In genomic region chr3:84261863-84262262, GRCm38 (mm10) we compare ENCODE assay signal across 21 mouse cellular contexts. TPM values are rescaled to one million over a fixed set of nuclear protein-coding genes. Genes with fewer than 3 reads are reported as not detected.
DNase-seq lines count a peak whose midpoint lies in the region; ATAC-seq and TF ChIP-seq lines count a peak whose summit lies in the region.
"Had no signal": no experiment of that assay in that cellular context is flagged by ENCODE, and none has a peak within 500 bp of the region (broad histone marks: within the 10 kb centered on the region; RNA-seq: fewer than 3 reads in every experiment).

No protein-coding gene starts in this region.

- no peak for ATAC-seq in intestine, embryonic 16.5 days
- no peak for ATAC-seq in intestine, embryonic 15.5 days
- no peak for ATAC-seq in midbrain, postnatal 0 days (ENCODE audit: low FRiP score)
- ATAC-seq in monocyte, adult 5-6 weeks (replicated peaks; ENCODE audit: insufficient number of reproducible peaks, low FRiP score, low TSS enrichment, poor library complexity, severe bottlenecking), result no peak
- ATAC-seq: CD4-positive, CD25-positive, alpha-beta regulatory T cell, adult 4 months; forebrain, embryonic 16.5 days had no signal

- no peak overlapping the region for H3K27ac ChIP-seq in intestine, embryonic 16.5 days (ENCODE audit: low read length)
- no peak overlapping the region for H3K27ac ChIP-seq in intestine, embryonic 15.5 days
- H3K27ac ChIP-seq in midbrain, postnatal 0 days (ENCODE audit: low read depth, low read length), result no peak overlapping the region
- no peak overlapping the region for H3K27ac ChIP-seq in midbrain, embryonic 10.5 days (replicated peaks)
- H3K27ac ChIP-seq: embryonic facial prominence, embryonic 10.5 days; hindbrain, embryonic 10.5 days; hindbrain, embryonic 15.5 days had no signal

- H3K9me3 ChIP-seq in intestine, embryonic 16.5 days (ENCODE audit: control insufficient read depth, low read length), result no peaks in the 10 kb centered on the region
- H3K9me3 ChIP-seq in intestine, embryonic 15.5 days, result no peaks in the 10 kb centered on the region
- H3K9me3 ChIP-seq in midbrain, postnatal 0 days (ENCODE audit: low read length), result no peaks in the 10 kb centered on the region
- H3K9me3 ChIP-seq in midbrain, embryonic 10.5 days (replicated peaks), result no peaks in the 10 kb centered on the region
- H3K9me3 ChIP-seq: embryonic facial prominence, embryonic 10.5 days; G1E; heart, embryonic 12.5 days; hindbrain, embryonic 10.5 days; hindbrain, embryonic 15.5 days had no signal

- H3K27me3 ChIP-seq in intestine, embryonic 16.5 days (replicated peaks; ENCODE audit: control insufficient read depth, insufficient read depth, low read length), result no peaks in the 10 kb centered on the region
- no peaks in the 10 kb centered on the region for H3K27me3 ChIP-seq in intestine, embryonic 15.5 days (replicated peaks)
- H3K27me3 ChIP-seq in midbrain, postnatal 0 days (ENCODE audit: insufficient read depth, low read length), result no peaks in the 10 kb centered on the region
- peaks cover 51% of the 10 kb centered on the region for H3K27me3 ChIP-seq in midbrain, embryonic 10.5 days (ENCODE audit: low read depth, poor library complexity, severe bottlenecking)
- H3K27me3 ChIP-seq: hindbrain, embryonic 15.5 days had no signal

- H3K4me1 ChIP-seq in intestine, embryonic 16.5 days (ENCODE audit: control insufficient read depth, insufficient read depth, low read length), result peaks cover 40% of the 10 kb centered on the region
- peaks cover 16% of the 10 kb centered on the region for H3K4me1 ChIP-seq in intestine, embryonic 15.5 days (replicated peaks)
- H3K4me1 ChIP-seq in midbrain, postnatal 0 days (ENCODE audit: insufficient read depth, low read length), result peaks cover 6% of the 10 kb centered on the region; the same call in 1 of the 2 replicates
- H3K4me1 ChIP-seq in midbrain, embryonic 10.5 days, result peaks cover 96% of the 10 kb centered on the region

- WGBS in intestine, embryonic 16.5 days, result 85% methylated on average over 6 of the region's 6 CpGs
- 81% methylated on average over 6 of the region's 6 CpGs for WGBS in intestine, embryonic 15.5 days
- 76% methylated on average over 6 of the region's 6 CpGs for WGBS in midbrain, postnatal 0 days
- WGBS in midbrain, embryonic 10.5 days, result 86% methylated on average over 6 of the region's 6 CpGs

- no peak for TF ChIP-seq CTCF in midbrain, postnatal 0 days (IDR thresholded peaks at IDR 0.05)

- no peak overlapping the region; the same call in 1 of the 2 replicates for H3K4me3 ChIP-seq in intestine, embryonic 16.5 days (ENCODE audit: low read length)
- H3K4me3 ChIP-seq in intestine, embryonic 15.5 days (replicated peaks), result no peak overlapping the region
- no peak overlapping the region for H3K4me3 ChIP-seq in midbrain, postnatal 0 days (ENCODE audit: low read depth, low read length)
- no peak overlapping the region for H3K4me3 ChIP-seq in midbrain, embryonic 10.5 days
- H3K4me3 ChIP-seq: embryonic facial prominence, embryonic 10.5 days; heart, embryonic 12.5 days; hindbrain, embryonic 10.5 days; hindbrain, embryonic 15.5 days had no signal

- peak overlapping the region; percentile 10; the same call in 1 of the 2 replicates for H3K4me2 ChIP-seq in intestine, embryonic 16.5 days (ENCODE audit: low read depth, low read length)
- no peak overlapping the region for H3K4me2 ChIP-seq in intestine, embryonic 15.5 days (replicated peaks)
- H3K4me2 ChIP-seq in midbrain, postnatal 0 days (ENCODE audit: low read depth, low read length, poor library complexity, severe bottlenecking), result no peak overlapping the region
- H3K4me2 ChIP-seq: heart, embryonic 12.5 days; hindbrain, embryonic 15.5 days had no signal

- DNase-seq in cerebellum, postnatal 10 days, result peak; percentile 46 to 58
- no peak for DNase-seq in cerebellum, adult 9-11 months
- peak; percentile 51 for DNase-seq in midbrain, postnatal 0 days (ENCODE audit: low spot score)
- no peak for DNase-seq in midbrain, embryonic 10.5 days (ENCODE audit: low spot score)
- DNase-seq: adrenal gland, adult 8-10 months; adrenal gland, postnatal 36 days; B cell, adult 2 months; cerebellum, adult 11 months; cerebellum, adult 8-10 months; cerebellum, postnatal 36 days; gastrocnemius, postnatal 14 days had no signal

- H3K36me3 ChIP-seq in intestine, embryonic 16.5 days (ENCODE audit: control insufficient read depth, insufficient read depth, low read length), result no peaks in the 10 kb centered on the region
- H3K36me3 ChIP-seq in intestine, embryonic 15.5 days, result no peaks in the 10 kb centered on the region
- H3K36me3 ChIP-seq in midbrain, postnatal 0 days (ENCODE audit: insufficient read depth, low read length), result no peaks in the 10 kb centered on the region
- H3K36me3 ChIP-seq in midbrain, embryonic 10.5 days, result no peaks in the 10 kb centered on the region
- H3K36me3 ChIP-seq: embryonic facial prominence, embryonic 10.5 days; G1E; heart, embryonic 12.5 days; hindbrain, embryonic 10.5 days; hindbrain, embryonic 15.5 days had no signal

- no peak overlapping the region for H3K9ac ChIP-seq in intestine, embryonic 16.5 days (ENCODE audit: low read depth, low read length)
- no peak overlapping the region for H3K9ac ChIP-seq in intestine, embryonic 15.5 days
- H3K9ac ChIP-seq in midbrain, postnatal 0 days (replicated peaks; ENCODE audit: low read length, poor library complexity, severe bottlenecking), result no peak overlapping the region
- H3K9ac ChIP-seq: heart, embryonic 12.5 days; hindbrain, embryonic 15.5 days had no signal

RNA-seq across cellular contexts. Expression of gene Trim2, which starts 44.8 kb away (rescaled TPM):
- 57.0 and 57.5 TPM in 2 replicates for polyA plus RNA-seq in intestine, embryonic 16.5 days (2015; fragmentation: Nextera tagmentation; extraction: Ambion mirVana)
- polyA plus RNA-seq in intestine, embryonic 15.5 days (2015; fragmentation: Nextera tagmentation; extraction: Ambion mirVana), result 50.1 and 57.2 TPM in 2 replicates
- total RNA-seq in midbrain, postnatal 0 days (2014; rRNA removed), result 269 and 291 TPM in 2 replicates
- polyA plus RNA-seq in midbrain, postnatal 0 days (2015; fragmentation: Nextera tagmentation; extraction: Ambion mirVana), result 132 and 149 TPM in 2 replicates
- 81.7 and 116 TPM in 2 replicates for polyA plus RNA-seq in midbrain, embryonic 10.5 days (2016; fragmentation: Nextera tagmentation; extraction: Ambion mirVana)
- 0.39 TPM in 1 of 3 replicates, not detected in the others for total RNA-seq in monocyte, adult 5-6 weeks (2017)
- polyA plus RNA-seq: G1E had no signal

Comparison
In these comparisons a context has a peak if more than half of its experiments do, and no peak if none do; other contexts are left out.
1. DNase-seq: peak in cerebellum, postnatal 10 days (2 of 2) and midbrain, postnatal 0 days (single experiment); none in cerebellum, adult 9-11 months (single experiment) and midbrain, embryonic 10.5 days (single experiment).